ENCODE assay signal across 12 mouse cellular contexts in genomic region chrX:96900636-96901035, GRCm38 (mm10).
A peak's percentile ranks its signal among the peaks of the same experiment; 100 is the strongest.
DNase-seq lines count a peak whose midpoint lies in the region; ATAC-seq and TF ChIP-seq lines count a peak whose summit lies in the region.
"Had no signal": no experiment of that assay in that cellular context is flagged by ENCODE, and none has a peak within 500 bp of the region (broad histone marks: within the 10 kb centered on the region; RNA-seq: fewer than 3 reads in every experiment).

No protein-coding gene starts in this region.

- peak; percentile 67 for TF ChIP-seq CTCF in left cerebral cortex, adult 2 months (IDR thresholded peaks at IDR 0.05)

- H3K27me3 ChIP-seq in embryonic facial prominence, embryonic 11.5 days (ENCODE audit: control insufficient read depth, insufficient read depth, low read length): no peaks in the 10 kb centered on the region
- H3K27me3 ChIP-seq in embryonic facial prominence, embryonic 10.5 days (replicated peaks; ENCODE audit: low read depth, poor library complexity, severe bottlenecking): no peaks in the 10 kb centered on the region
- H3K27me3 ChIP-seq: embryonic facial prominence, embryonic 13.5 days; midbrain, embryonic 12.5 days had no signal

- no peak overlapping the region for H3K4me3 ChIP-seq in embryonic facial prominence, embryonic 11.5 days (ENCODE audit: low read depth, low read length)
- no peak overlapping the region for H3K4me3 ChIP-seq in embryonic facial prominence, embryonic 10.5 days
- no peak overlapping the region for H3K4me3 ChIP-seq in left cerebral cortex, adult 2 months
- H3K4me3 ChIP-seq: embryonic facial prominence, embryonic 13.5 days; midbrain, embryonic 12.5 days had no signal

- peak; percentile 49 for DNase-seq in embryonic facial prominence, embryonic 11.5 days (ENCODE audit: low spot score)
- DNase-seq in embryonic facial prominence, embryonic 10.5 days (ENCODE audit: low spot score): no peak
- DNase-seq in left cerebral cortex, adult 2 months (ENCODE audit: extremely low spot score in 1 of 2, low spot score in 2 of 2): no peak
- no peak for DNase-seq in left cerebral cortex, adult 9 months (ENCODE audit: low spot score in 2 of 2)
- DNase-seq in R1 (ENCODE audit: low read depth, low spot score): peak; percentile 16
- peak; percentile 54 for DNase-seq in retina, embryonic 14.5 days (ENCODE audit: low spot score)
- no peak for DNase-seq in adrenal gland, postnatal 4 days (ENCODE audit: low spot score in 2 of 2)
- DNase-seq in left cerebral cortex, adult 11 months (ENCODE audit: low spot score): no peak
- DNase-seq: adrenal gland, postnatal 14 days; liver had no signal

- no peaks in the 10 kb centered on the region for H3K9me3 ChIP-seq in embryonic facial prominence, embryonic 11.5 days (replicated peaks; ENCODE audit: control insufficient read depth, low read length)
- H3K9me3 ChIP-seq in embryonic facial prominence, embryonic 10.5 days: no peaks in the 10 kb centered on the region
- H3K9me3 ChIP-seq: embryonic facial prominence, embryonic 13.5 days; midbrain, embryonic 12.5 days had no signal

- no peaks in the 10 kb centered on the region for H3K4me1 ChIP-seq in embryonic facial prominence, embryonic 11.5 days (ENCODE audit: control insufficient read depth, insufficient read depth, low read length)
- H3K4me1 ChIP-seq in embryonic facial prominence, embryonic 10.5 days: no peaks in the 10 kb centered on the region
- H3K4me1 ChIP-seq: embryonic facial prominence, embryonic 13.5 days; midbrain, embryonic 12.5 days had no signal

- no peak for ATAC-seq in embryonic facial prominence, embryonic 11.5 days (replicated peaks; ENCODE audit: insufficient number of reproducible peaks, low FRiP score, low TSS enrichment, low read depth)

- 20% methylated on average over 3 of the region's 3 CpGs for WGBS in embryonic facial prominence, embryonic 11.5 days
- WGBS in embryonic facial prominence, embryonic 10.5 days: 13% methylated on average over 3 of the region's 3 CpGs

- intact Hi-C loops in left cerebral cortex, adult 2 months (cut with DNase I): loop anchor here (1.0 to 5.0 kb wide), 3 partner anchors 531 to 1782 kb away; no protein-coding TSS in a partner anchor

- no peak overlapping the region for H3K27ac ChIP-seq in embryonic facial prominence, embryonic 11.5 days (replicated peaks; ENCODE audit: low read depth, low read length)
- H3K27ac ChIP-seq in embryonic facial prominence, embryonic 10.5 days (replicated peaks): no peak overlapping the region
- no peak overlapping the region for H3K27ac ChIP-seq in left cerebral cortex, adult 2 months
- H3K27ac ChIP-seq: embryonic facial prominence, embryonic 13.5 days; midbrain, embryonic 12.5 days had no signal

- H3K36me3 ChIP-seq in embryonic facial prominence, embryonic 11.5 days (replicated peaks; ENCODE audit: control insufficient read depth, insufficient read depth, low read depth, low read length): no peaks in the 10 kb centered on the region
- H3K36me3 ChIP-seq in embryonic facial prominence, embryonic 10.5 days (replicated peaks): no peaks in the 10 kb centered on the region
- H3K36me3 ChIP-seq: embryonic facial prominence, embryonic 13.5 days; midbrain, embryonic 12.5 days had no signal

- H3K9ac ChIP-seq in embryonic facial prominence, embryonic 11.5 days (replicated peaks; ENCODE audit: low read length): no peak overlapping the region
- H3K9ac ChIP-seq: embryonic facial prominence, embryonic 13.5 days; midbrain, embryonic 12.5 days had no signal

- no peak overlapping the region for H3K4me2 ChIP-seq in embryonic facial prominence, embryonic 11.5 days (ENCODE audit: low read depth, low read length)
- H3K4me2 ChIP-seq: embryonic facial prominence, embryonic 13.5 days; midbrain, embryonic 12.5 days had no signal

Comparison
In these comparisons a context has a peak if more than half of its experiments do, and no peak if none do; other contexts are left out.
1. DNase-seq: peak in embryonic facial prominence, embryonic 11.5 days (single experiment), R1 (single experiment) and retina, embryonic 14.5 days (single experiment); none in embryonic facial prominence, embryonic 10.5 days (single experiment), left cerebral cortex, adult 2 months (0 of 2), left cerebral cortex, adult 9 months (0 of 2), adrenal gland, postnatal 4 days (0 of 2) and left cerebral cortex, adult 11 months (single experiment).